Mouse (Mus musculus) regulatory T cell (primary cell): Measurements from ENCODE around the gene Prkcg.
"Not testable (repeated sequence)": the region's sequence is repeated elsewhere in the genome, so short reads cannot be mapped to it uniquely, and the experiment has no call there.

Experiments used
- in situ Hi-C: fragments of 300-600 bp; cut with MboI, MseI; formaldehyde crosslinking; loops from one replicate; pipeline ENCODE4 v1.15.1; 2025; ENCODE audit warnings: high pct_unique_total_duplicates

Gene Prkcg

DNA sequence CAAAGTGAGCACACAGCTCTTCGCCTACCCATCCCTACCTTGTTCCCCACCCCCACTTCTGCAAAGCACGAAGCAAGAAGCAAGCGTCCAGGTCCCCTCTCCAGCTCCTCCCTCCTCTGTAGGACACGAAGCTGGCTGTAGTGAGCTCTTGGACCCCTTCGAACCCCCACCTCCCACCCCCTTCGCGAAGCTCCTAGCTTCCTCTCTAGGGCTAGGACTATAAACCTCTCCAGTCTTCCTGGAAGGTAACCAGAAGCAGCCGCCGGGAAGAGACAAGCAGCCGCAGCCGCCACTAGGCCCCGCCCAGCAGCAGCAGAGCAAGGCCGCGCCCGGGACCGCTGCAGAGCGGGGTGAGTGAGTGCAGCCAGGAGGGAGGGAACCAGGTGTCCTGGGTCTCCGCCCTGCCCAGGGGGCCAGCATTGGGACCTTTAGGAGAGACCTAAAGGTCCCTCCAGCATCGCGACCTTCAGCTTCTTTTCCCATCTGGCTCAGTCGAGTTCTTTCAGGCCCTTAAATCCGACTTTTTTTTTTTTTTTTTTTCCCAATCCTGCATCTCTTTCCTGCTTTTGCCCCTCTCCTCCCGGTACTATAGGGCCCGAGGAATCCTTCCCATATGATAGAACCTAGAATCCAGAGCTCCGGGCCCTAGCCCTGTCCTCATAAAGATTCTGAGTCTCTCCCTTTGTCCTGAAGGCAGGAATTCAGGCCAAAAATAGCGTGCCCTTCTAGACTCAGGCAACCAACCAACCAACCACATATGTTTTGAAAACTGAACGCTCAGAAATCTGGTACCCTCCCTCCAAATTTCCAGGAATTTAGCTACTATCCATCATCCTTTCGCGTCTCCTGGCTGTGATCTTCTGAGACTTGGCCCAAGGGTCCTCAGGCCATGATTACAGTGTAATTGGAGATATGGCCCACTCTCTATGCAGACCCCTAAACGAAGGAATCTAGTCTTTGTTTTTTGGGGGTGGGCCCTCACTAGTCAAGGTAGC, at the start of gene Prkcg, which contains the start of gene Myadm:
Gene Prkcg (plus strand): TSS at position 204 of the 995 bp plus-strand sequence.
Gene Myadm (plus strand): TSS at position 105 of the 995 bp plus-strand sequence.
- in situ Hi-C loops: no loop called here

DNA sequence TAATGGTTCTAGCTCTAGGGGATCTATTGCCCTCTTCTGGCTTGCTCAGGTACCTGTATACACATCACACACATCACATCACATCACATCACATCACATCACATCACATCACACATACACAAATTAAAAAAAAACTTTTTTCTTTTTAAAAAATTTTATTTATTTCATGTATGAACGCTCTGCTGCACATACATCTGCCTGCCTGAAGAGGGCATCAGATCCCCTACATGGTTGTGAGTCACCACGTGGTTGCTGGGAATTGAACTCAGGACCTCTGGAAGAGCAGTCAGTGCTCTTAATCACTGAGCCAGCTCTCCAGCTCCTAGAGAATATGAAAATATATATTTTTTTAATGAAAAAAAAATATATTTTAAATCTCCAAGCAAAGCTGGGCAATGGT, 49.8 kb upstream of the Prkcg start:
- in situ Hi-C loops: no loop called here

DNA sequence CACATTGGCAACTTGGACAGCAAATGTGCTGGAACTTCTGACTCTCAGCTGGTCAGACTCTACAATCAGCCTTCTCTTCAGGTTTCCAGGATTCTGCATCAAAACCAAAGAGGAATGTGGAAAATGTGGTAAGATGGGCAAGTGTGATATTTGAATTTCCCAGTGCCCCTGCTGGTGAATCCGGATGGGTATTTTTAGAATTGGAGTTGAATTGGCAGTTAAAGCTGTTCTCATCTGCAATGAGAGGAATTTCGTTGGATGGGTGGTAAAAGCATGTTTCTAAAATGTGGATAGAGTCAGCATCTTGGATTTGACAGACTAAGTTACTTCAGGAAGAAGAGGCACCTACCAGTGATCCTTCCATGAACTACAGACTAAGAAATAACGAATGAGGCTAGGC, 28.3 kb upstream of the Prkcg start:
- in situ Hi-C loops: no loop called here

DNA sequence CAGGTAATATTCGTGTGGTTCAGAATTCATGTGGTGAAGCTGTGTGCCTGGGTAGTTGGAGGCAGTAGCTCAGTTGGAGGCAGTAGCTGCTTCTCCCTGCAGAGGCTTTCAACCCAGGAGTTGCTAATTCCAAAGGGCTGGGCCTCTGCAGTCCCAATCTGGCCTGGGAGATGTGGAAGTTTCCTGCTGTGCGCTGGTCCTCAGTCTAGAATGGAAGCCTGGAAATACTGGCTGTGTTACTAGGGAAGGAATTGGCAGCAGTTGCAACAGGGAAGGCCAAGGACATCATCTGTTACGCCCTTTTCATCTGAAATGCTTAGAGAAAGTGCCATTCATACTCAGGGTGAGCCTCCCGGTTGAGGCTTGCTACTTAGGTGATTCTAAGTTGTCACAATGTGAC, 27.5 kb upstream of the Prkcg start:
- in situ Hi-C loops: no loop called here

DNA sequence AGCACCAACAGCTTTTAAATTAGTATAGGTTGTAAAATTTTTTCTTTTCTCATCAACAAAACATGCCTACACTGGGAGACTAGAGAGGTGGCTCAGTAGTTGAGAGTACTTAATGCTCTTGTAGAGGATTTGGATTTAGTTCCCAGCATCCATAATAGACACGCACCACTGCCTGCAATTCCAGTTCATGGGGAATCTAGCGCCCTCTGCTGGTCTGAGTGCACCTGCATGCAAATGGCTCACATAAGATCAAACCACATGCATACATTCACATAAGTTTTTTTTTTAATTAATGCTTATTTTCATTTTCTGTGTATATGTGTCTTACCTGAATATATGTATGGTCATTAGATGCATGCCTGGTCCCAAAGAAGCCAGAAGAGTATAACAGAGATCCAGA, 26.2 kb upstream of the Prkcg start:
- in situ Hi-C loops: no loop called here

DNA sequence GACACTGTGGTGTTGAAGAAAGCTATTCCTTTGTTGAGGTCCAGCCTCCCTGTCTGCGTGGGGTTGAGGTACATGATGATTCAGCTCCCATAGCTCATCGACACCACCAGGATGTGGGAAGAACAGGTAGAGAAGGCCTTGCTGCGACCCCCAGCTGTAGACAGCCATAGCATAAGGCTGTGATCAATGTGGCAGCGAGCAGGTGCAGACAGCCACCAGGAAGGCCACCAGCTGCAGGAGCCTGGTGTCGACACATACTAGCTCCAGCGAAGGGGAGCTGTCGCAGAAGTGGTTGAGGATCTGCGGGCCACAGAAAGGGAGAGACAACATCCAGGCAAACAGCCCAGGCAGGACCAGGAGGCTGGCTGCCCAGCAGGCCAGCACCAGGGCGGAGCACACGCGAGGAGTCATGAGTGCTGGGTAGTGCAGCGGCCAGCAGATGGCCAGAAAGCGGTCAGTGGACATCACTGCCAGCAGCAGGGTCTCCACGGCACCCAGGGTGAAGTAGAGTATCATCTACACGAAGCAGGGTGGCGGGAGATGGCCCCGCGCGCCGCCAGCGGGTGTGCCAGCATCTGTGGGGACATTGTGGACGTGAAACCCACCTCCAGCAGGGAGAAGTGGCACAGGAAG, 24.5 kb upstream of the Prkcg start:
- in situ Hi-C loops: no loop called here

DNA sequence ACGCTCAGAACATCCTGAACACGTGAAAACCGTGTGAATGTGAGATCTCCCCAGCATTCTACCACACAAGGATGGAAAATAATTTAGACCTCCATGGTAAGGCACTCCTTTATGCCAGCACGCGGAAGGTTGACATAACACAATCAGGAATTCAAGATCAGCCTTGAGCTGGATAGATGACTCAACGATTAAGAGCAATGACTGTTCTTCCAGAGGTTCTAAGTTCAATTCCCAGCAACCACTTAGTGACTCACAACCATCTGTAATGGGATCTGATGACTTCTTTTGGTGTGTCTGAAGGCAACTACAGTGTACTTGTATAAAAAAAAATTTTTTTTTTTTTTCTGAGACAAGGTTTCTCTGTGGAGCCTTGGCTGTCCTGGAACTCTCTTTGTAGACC, 23.7 kb upstream of the Prkcg start:
- in situ Hi-C loops: no loop called here

DNA sequence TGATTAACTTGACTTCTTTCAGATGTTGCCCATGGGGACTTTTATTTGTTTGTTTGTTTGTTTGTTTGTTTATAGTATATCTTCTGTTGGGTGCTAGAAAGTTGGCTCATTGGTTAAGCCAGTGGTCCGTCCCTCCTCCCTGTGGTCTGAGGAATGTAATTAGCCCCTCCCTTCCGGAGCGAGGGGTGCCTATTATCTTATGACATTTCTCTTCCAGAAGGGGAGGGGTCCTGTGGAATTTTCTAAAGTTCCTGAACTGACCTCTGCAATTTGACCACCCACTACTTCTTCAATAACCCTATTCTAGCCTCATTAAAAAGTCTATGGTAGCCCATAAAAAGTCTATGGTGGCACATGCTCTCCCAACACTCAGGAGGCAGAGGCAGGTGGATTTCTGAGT, 21.7 kb upstream of the Prkcg start:
- in situ Hi-C loops: no loop called here

DNA sequence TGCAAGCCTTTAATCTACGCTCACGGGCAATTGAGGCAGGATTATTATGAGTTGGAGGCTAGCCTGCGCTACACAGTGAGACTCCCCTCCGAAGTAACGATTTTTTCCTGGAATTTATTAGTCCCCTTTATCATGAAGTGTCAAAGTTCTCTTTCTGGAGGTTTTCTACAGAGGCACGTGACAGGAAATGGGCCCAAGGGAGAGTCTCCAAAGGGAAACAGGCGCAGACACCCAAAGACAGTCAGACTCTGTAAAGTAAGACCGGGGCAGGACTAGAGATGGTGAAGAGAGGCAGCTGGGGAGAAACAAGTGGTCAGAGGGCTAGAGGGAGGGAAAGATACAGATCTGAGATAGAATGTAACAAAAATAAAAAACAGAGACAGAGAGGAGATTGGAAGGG, 21.1 kb upstream of the Prkcg start:
- in situ Hi-C loops: no loop called here

DNA sequence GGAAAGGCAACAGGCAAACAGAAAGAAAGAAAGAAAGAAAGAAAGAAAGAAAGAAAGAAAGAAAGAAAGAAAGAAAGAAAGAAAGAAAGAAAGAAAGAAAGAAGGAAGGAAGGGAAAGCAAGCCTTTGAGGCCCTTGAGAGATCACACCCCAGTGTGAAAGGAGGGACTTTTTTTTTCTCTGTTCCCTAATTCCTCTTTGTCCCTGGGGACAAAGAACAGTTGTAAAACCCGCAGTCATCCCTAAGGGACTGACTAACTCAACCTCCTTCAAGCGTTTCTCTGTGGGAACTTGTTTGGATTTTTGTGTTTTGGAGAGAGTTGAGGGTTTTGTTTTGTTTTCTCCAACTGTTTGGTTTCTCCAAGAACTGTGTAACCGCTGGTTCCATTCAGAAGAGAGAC, 20.7 kb upstream of the Prkcg start:
- in situ Hi-C loops: no loop called here

DNA sequence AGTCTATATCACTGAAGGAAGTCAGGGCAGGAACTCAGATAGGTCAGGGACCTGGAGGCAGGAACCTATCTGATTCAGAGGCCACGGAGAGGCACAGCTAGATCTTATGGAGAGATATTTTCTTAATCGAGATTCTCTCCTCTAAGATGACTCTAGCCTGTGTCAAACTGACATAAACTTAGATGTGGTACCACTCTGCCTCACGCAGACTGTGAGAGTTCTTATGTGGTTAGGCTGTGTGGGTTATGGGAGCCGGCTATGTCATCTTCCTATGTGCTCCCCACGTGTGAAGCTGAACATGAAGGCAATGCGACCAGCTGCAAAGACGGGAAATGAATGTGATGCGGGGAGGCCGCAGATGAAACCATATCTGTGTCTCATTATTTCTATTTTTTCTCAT, 16.8 kb upstream of the Prkcg start:
- in situ Hi-C loops: no loop called here

DNA sequence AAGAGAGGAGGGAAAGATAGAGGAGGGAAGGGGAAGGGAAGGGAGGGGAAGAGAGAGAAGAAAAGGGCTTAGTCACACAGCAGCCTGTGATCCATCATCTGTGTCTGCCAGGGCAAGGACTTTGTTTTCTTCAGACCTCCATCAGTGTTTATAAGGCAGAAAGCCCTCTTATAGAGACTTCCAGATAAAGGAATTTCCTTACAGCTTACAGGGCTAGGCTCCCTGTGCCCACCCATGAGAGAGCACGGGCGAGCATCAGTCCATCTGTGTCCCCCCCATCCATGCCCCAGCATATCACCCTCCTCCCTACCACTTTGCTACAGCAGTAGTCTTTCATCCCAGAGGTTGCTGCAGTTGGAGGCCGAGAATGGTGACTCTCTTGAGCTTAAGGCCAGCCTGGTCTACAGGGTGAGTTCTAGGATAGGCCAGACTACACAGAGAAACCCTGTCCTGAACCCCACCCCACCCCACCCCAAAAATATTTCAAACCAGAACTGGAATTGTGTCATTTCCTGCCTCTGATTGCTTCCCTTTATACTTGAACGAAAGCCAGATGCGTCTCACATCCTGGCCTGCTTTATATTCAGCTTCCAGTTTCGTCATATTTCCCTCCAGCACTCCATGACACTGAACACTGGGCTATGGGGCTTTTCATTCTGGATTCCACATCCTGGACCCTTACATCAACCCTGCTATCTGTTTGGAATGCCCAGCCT, 13.4 kb upstream of the Prkcg start:
- in situ Hi-C loops: no loop called here

DNA sequence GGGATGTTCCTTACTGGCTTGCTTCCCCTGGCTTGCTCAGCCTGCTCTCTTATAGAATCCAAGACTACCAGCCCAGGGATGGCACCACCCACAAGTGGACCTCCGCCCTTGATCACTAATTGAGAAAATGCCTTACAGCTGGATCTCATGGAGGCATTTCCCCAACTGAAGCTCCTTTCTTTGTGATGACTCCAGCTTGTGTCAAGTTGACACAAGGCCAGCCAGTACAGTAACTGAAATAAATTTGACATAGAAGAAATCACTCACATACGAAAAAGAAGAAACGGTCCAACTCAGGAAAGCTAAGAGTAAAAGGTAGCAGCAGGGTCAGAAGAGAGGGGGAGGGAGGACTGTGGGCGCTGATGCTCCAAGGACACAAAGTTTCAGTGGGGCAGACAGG, 12.2 kb upstream of the Prkcg start:
- in situ Hi-C loops: not testable (repeated sequence)

DNA sequence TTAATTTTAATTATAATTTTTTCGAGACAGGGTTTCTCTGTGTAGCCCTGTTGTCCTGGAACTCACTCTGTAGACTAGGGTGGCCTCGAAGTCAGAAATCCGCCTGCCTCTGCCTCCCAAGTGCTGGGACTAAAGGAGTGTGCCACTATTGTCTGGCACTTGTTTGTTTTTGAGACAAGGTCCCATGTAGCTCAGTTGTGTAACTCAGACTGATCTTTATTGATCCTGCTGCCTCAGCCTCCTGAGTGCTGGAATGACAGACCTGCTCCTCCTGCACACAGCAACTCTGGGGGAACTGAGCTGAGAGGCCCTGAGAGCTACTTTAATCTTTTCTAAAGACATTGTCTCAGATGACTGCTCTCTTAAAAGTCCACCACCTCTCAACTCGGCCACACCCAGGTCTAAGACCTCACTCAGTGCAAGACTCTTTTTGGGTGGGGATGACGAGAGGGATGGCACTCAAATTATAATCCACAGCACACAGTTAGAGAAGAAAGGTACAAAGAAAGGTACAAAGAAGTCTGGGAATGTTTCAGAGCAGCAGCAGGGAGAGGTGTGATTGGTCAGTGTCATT, 8.8 kb upstream of the Prkcg start:
- in situ Hi-C loops: no loop called here

DNA sequence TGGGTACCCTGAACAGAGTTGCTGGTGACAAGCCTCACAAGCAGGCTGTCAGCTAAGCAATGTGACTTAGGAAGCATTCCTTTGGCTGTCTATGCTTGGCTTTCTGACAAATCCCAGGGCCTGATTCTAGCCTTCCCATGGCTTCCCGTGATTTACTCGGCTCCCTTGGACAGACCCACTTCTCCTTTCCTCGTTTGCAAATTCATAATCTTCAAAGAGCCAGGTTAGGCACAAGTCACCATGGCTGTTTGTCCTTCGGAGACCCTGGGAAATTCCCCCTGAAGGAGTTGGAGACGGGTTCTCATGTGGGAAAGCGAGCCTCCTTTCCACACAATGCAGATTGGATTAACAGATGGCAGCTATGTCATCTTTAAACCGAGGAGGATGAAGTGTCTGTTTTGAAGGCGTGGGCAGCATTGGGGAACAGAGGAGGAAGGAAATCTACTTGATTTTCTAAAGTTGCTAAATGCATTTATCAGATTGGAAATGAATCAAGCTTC, 8.3 kb upstream of the Prkcg start:
- in situ Hi-C loops: no loop called here

DNA sequence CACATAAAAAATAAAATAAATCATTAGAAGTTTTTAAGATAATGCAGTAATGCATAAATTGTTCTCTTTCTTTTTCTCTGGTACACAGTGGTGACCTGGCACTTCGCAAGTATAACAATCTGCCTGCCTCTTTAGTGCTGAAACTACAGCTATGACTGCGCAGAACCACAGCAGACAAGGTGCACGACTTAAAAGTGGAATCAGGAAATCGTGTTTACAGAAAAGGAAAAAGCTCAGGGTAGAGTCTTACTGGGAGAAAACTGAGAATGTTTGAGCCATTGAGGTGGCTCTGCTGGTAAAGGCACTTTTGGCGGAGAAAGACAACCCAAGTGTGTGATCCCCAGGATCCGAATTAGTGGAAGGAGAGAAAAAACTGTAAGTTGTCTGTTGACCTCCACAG, 7.2 kb upstream of the Prkcg start:
- in situ Hi-C loops: no loop called here

DNA sequence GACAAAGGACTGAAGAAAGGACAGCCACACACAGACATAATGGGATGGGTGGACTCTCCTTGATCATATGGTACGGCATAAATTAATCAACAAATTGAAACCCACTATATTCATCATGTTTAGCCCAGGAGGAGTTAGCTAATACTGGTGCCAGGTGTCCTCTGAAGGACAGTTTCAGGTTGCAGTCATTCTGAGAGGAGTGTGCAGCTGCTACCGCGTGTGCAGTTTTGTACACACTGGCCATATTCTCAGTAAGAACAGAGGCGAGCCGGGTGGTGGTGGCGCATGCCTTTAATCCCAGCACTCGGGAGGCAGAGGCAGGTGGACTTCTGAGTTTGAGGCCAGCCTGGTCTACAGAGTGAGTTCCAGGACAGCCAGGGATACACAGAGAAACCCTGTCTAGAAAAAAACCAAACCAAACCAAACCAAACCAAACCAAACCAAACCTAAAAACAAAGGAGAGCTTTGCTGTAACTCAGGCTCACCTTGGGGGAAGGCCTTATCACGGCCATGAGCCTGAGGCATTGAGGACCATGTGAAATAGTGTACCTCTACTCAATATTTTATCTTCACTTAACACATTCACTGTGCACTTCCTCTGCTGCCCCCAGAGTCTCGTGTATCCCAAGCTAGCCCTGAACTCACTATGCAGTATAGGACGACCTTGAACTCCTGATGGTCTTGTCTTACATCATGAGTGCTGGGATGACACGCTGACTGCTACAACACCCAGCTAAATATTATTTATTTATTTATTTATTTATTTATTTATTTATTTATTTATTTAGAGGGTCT, 5.7 kb upstream of the Prkcg start:
- in situ Hi-C loops: no loop called here

DNA sequence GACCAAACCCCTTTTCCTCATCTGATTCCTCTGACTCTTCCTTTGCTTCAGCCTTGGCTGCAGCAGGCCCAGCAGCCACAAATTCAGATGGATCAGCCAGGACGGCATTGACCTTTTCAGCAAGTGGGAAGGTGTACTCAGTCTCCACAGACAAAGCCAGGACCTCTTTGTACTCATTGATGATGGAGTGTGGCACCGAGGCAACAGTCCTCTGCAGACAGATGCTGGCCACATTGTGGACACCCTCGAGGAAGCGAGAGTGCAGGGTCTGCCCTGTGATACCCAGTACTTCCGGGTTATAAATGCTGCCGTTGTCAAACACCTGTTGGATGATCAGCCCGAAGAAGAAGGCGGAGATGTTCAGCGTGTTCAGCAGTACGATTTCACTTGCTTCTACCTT, 4.4 kb upstream of the Prkcg start:
- in situ Hi-C loops: no loop called here

DNA sequence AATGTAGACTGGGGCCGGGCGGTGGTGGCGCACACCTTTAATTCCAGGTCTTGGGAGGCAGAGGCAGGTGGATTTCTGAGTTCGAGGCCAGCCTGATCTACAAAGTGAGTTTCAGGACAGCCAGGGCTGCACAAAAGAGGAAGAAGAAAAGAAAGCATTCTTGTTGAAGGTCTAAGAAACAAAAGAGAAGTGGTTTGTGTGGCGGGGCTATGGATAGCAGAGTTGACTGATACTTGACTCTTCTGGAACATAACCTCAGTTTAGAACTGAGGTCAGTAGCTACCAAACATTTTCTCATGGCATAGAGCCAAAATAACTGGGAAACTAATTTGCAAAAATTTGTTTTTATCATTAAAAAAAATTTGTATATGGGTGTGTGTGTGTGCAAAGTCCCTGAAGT, 2.9 kb upstream of the Prkcg start:
- in situ Hi-C loops: no loop called here

DNA sequence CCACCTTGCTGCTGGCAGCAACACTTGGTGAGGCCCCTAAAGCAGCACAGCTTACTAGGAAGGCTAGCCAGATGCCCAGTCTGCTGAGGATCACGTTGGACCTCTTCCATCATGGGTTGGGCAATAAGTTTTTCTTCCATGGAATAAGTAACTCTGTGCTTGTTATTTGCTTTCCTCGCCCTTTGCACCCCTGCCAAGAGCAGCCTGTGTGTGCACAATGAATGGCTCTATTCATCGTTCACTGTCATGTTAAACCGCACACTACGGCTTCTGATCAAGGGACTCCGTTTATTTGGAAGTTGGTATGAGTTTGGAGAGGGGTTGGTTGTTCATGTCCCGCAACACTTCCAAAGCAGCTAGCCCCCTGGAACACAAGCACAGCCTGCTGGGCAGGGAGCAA, 1.8 kb upstream of the Prkcg start:
- in situ Hi-C loops: no loop called here
